Mouse (Mus musculus) v-Abl transformed pro-B cells (cell line): ENCODE data around the gene Elobl.

Experiments used
- in situ Hi-C, 2 experiments: fragments of 400-800 bp; cut with MboI; formaldehyde crosslinking; loops; one replicate each; pipeline ENCODE4 v1.15.1; 2025; ENCODE audit not compliant: unreplicated experiment in 2 of 2

The Elobl gene

GRCm38 (mm10) chr11:88966881-88967361 lies at the start of gene Elobl:
Gene Elobl, minus strand, starts transcription at chr11:88966931.
- in situ Hi-C loops: no loop called here

GRCm38 (mm10) chr11:89012241-89012640 lies 45.5 kb upstream of the Elobl start:
- in situ Hi-C loops: no loop called here

- in situ Hi-C loops: no loop called here
Measured at GRCm38 (mm10) chr11:89009496-89009895, 42.8 kb upstream of the Elobl start.

GRCm38 (mm10) chr11:89009066-89009465 lies 42.3 kb upstream of the Elobl start:
- in situ Hi-C loops: no loop called here

GRCm38 (mm10) chr11:89007582-89007981 lies 40.9 kb upstream of the Elobl start:
- in situ Hi-C loops: no loop called here

GRCm38 (mm10) chr11:89006404-89006803 lies 39.7 kb upstream of the Elobl start:
- in situ Hi-C loops: no loop called here

- in situ Hi-C loops: no loop called here
Measured at GRCm38 (mm10) chr11:89005473-89005872, 38.7 kb upstream of the Elobl start.

- in situ Hi-C loops: no loop called here
Measured at GRCm38 (mm10) chr11:89003726-89004125, 37.0 kb upstream of the Elobl start.

GRCm38 (mm10) chr11:89003078-89003477 lies 36.3 kb upstream of the Elobl start:
- in situ Hi-C loops: no loop called here

- in situ Hi-C loops: no loop called here
Measured at GRCm38 (mm10) chr11:89002621-89003020, 35.9 kb upstream of the Elobl start.

- in situ Hi-C loops: no loop called here
Measured at GRCm38 (mm10) chr11:89002068-89002467, 35.3 kb upstream of the Elobl start.

GRCm38 (mm10) chr11:89001569-89001968 lies 34.8 kb upstream of the Elobl start:
- in situ Hi-C loops: no loop called here

- in situ Hi-C loops: no loop called here
Measured at GRCm38 (mm10) chr11:89000527-89000819, 33.7 kb upstream of the Elobl start.

- in situ Hi-C loops: loop anchor here (10.0 to 25.0 kb wide), 4 partner anchors 65 to 987 kb away; partner anchors contain the start of genes Dgke (in 1 of the 2) and Nog (in 1 of the 2)
Measured at GRCm38 (mm10) chr11:88999723-89000526, 33.2 kb upstream of the Elobl start.

GRCm38 (mm10) chr11:88998974-88999722 lies 32.4 kb upstream of the Elobl start, which contains the start of gene Trim25:
Gene Trim25, plus strand, starts transcription at chr11:88999376.
- in situ Hi-C loops: loop anchor here (10.0 to 25.0 kb wide), 4 partner anchors 66 to 988 kb away; partner anchors contain the start of genes Dgke (in 1 of the 2) and Nog (in 1 of the 2)

- in situ Hi-C loops: loop anchor here (10.0 to 25.0 kb wide), 4 partner anchors 66 to 989 kb away; partner anchors contain the start of genes Dgke (in 1 of the 2) and Nog (in 1 of the 2)
Measured at GRCm38 (mm10) chr11:88998406-88998805, 31.7 kb upstream of the Elobl start.

- in situ Hi-C loops: loop anchor here (10.0 to 25.0 kb wide), 4 partner anchors 67 to 990 kb away; partner anchors contain the start of genes Dgke (in 1 of the 2) and Nog (in 1 of the 2)
Measured at GRCm38 (mm10) chr11:88997343-88997742, 30.6 kb upstream of the Elobl start.

GRCm38 (mm10) chr11:88996427-88996826 lies 29.7 kb upstream of the Elobl start:
- in situ Hi-C loops: loop anchor here (10.0 to 25.0 kb wide), 4 partner anchors 68 to 991 kb away; partner anchors contain the start of genes Dgke (in 1 of the 2) and Nog (in 1 of the 2)

GRCm38 (mm10) chr11:88995616-88996015 lies 28.9 kb upstream of the Elobl start:
- in situ Hi-C loops: loop anchor here (10.0 to 25.0 kb wide), 4 partner anchors 69 to 992 kb away; partner anchors contain the start of genes Dgke (in 1 of the 2) and Nog (in 1 of the 2)

GRCm38 (mm10) chr11:88994492-88994891 lies 27.8 kb upstream of the Elobl start:
- in situ Hi-C loops: loop anchor here (5.0 to 25.0 kb wide), 7 partner anchors 43 to 1173 kb away; partner anchors contain the start of genes Dgke (in 1 of the 2) and Nog (in 1 of the 2)

- in situ Hi-C loops: loop anchor here (5.0 to 25.0 kb wide), 7 partner anchors 44 to 1174 kb away; partner anchors contain the start of genes Dgke (in 1 of the 2) and Nog (in 1 of the 2)
Measured at GRCm38 (mm10) chr11:88993625-88994024, 26.9 kb upstream of the Elobl start.
